Mouse (Mus musculus) thymus, adult 2 months (tissue): ENCODE results near the gene Mgea5.

ENCODE experiments used
- CTCF ChIP-seq: fragments of 200-500 bp; IDR thresholded peaks from 2 replicates; pipeline ENCODE4 v1.5.1; 2012; ENCODE audit warnings: mild to moderate bottlenecking, control low read depth, low read length, moderate library complexity, borderline replicate concordance; ENCODE audit not compliant: control insufficient read depth, poor library complexity, insufficient read depth; ENCODE audit errors: extremely low read depth
- POLR2A ChIP-seq: fragments of 200-500 bp; IDR thresholded peaks from 2 replicates; pipeline ENCODE4 v1.6.1; 2012; ENCODE audit warnings: mild to moderate bottlenecking, low read length, control low read depth, moderate library complexity; ENCODE audit not compliant: control insufficient read depth, poor library complexity, insufficient read depth; ENCODE audit errors: extremely low read depth

GRCm38 (mm10) chr19:45760810-45761209 is 22.8 kb downstream of the Mgea5 start:
- TF ChIP-seq CTCF (no peak), POLR2A (no peak)
